Mouse (Mus musculus) spleen, postnatal 14 days (tissue): Measurements from ENCODE around the gene Fkbpl.

Experiments
- DNase-seq, 2 experiments: peaks; one replicate each; pipeline ENCODE4 v3.0.0; 2021 to 2022; ENCODE audit warnings: low spot score in 2 of 2

Gene Fkbpl

DNA sequence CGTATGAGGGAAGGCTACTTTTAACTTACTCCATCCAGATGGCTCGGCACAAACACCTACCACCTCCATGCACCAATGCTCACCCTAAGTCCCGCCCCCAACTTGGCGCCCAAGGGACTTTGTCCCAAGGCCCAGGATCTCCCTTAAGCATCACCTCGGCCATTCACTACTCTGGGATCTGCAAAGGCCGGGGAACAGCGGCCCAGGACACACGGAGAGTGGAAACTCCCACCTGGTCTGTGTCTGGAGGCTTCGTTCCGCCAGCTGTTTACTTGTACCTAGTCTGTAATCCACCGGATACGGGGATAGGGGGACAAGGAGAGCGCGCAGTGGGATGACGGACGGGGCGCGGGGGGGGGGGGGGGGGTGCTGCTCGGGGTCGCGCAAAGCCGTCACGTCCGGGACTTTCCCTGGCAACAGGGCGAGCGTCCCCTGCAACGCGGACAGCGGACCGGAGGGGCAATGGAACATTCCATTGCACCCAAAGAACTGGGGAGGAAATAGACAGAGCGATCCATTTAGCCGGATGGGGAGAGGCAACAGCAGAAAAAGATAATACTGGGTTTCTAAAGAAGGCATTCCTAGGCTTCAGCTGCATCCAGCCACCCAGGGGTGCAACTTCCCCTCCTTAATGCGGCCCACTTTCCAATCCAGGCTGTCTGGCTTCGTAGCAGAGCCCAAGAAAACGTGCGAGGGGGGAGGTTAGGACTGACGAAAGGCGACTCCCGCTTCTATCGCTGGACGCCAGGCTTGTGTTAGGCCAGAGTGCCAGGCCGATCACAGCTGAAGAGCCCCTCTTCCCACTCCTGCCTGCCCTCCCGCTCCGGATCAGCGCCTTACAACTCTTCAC lies 17.2 kb upstream of the Fkbpl start:
- DNase-seq, result peak in 1 of 2 experiments; percentile 53

DNA sequence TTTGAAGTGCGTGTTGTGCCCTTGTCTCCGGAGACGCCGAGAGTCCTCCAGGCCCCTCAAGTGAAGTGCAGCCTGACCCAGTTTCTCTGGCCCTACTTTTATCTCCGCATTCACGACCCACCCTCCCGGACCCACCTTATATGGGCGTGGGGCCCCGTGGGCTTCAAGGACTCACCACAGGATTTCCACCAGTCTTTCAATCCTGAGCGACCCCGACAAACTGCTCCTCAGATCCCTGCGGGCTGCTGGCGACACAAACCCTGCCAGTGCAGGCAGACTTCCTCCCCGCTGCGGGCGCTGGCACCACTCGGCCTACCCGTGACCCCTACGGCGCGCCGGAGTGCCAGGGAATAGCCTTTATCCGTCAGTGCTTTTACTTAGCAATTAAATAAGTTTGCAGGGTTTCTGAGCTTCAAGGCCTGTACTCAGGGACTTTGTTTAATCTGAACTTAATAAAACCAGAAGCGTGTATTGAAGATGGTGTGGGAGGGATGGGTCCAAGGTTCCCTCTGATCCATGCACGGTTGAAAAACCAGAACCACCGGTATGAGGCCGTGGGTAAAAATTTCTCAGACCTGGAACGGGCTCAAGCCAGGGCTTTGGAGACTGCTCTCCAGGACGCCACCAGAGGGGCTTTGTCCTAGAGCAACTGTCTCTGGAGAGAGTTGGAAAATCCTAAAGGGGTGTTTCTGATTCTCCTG lies 16.5 kb upstream of the Fkbpl start, which contains the start of gene Ppt2:
Gene Ppt2, minus strand, starts transcription at position 568 of the 701 bp plus-strand sequence.
- DNase-seq, result no peak

DNA sequence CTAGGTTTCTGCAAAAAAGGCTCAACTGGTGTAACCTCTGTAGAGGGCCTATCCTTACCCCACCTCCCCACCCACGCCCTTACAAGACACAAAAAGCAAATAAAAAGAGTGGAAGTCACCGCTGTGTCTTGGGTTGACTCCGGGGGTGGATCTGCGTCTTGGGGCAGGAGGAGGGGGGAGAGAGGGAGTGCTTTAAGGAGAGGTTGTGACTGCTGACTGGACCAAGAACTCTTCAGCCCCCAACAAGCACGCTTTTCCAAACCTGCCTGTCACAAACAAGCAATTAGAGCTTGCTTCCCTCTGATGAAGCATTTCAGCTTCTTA lies 16.0 kb upstream of the Fkbpl start:
- no peak for DNase-seq

DNA sequence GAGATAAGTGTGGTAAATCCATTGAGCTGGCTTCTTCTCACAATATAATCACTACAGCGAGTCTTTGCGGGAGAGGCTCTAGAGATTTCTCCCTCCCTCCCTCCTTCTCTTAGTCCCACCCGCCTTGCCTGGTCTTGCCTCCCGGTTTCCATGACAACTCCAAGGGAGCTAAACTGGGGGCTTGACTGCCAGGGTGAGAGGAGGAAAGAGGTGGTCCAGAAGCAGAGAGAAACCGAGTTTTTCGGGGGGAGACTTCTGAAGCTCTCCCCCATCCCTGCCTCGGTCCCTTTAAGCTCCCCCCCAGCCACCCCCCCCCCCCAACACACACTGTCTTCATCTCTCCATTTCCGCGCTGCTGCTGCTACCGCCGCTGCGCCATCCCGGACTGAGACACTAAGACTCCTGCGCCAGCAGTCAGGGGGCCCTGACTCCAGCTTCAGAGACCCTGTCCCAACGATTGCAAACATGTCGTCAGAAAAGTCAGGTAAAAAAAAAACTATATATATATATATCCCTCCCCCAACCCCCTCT lies 15.3 kb upstream of the Fkbpl start, which contains the start of gene Prrt1:
Gene Prrt1, plus strand, starts transcription at position 313 of the 531 bp plus-strand sequence.
- DNase-seq, result no peak

DNA sequence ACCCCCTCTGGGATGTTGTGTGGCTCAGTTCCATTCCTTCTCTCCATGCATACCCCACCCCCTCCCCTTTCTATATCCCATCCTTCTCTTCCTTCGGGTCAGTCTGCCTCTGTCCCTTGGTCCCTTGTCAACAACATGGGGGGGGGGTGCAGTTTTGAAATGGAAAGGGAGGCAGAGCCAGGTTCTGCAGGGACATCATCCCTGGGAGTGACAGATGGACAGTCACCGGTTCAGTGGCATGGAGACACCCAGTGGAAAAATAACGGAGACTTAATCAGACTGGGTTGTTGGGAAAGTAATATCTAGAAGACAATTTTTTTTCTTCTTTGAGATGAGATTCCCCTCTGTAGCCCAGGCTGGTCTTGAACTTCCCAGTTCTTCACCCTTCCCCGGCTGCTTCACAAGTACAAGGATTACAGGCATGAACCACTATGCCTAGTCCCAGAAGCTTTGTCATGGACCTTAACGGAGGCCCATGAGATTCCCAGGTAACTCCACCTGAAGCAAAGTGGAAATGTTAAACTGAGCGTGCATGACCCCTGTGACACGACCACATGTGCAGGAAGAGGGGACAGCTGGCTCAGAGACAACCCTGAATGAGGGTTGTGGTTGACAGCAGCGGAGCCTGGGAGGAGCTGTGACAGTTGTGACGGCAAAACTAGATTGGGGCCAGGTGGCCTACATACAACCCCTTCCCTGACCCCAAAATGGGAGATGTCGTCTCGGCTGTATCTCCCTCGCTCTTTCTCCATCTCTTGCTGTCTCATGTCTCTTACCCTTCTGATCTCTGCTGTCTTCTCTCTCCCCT lies 14.6 kb upstream of the Fkbpl start:
- no peak for DNase-seq

DNA sequence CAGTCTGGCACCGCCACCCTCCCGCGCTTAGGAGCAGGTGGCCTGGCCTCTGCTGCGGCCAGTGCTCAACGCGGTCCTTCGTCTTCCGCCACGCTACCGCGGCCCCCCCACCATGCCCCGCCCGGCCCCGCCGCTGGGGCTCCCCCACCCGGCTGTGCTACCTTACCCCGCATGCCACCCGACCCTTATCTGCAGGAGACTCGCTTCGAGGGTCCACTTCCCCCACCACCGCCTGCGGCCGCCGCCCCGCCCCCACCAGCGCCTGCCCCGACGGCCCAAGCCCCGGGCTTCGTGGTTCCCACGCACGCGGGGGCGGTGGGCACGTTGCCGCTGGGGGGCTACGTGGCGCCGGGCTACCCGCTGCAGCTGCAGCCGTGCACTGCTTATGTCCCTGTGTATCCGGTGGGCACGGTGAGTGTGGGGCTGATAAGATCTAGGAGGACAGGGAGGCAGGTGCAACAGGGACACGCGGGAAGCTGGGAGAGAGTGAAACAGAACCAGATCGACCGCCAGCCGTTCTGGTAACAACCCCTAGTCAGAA lies 13.7 kb upstream of the Fkbpl start:
- no peak for DNase-seq

DNA sequence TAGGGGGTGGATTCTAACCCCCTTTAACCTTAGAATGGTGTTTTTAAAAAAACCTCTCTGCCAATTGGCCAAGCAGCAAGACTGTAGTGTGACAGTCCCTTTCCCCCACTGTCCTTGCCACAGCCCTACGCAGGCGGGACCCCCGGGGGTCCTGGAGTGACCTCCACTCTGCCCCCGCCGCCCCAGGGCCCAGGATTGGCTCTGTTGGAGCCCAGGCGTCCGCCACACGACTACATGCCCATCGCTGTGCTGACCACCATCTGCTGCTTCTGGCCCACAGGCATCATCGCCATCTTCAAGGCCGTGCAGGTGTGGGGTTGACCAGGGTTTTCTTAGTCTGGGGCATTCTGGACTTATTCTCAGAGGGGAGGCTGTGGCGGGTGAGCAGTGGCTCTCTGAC lies 12.9 kb upstream of the Fkbpl start:
- DNase-seq, result no peak

DNA sequence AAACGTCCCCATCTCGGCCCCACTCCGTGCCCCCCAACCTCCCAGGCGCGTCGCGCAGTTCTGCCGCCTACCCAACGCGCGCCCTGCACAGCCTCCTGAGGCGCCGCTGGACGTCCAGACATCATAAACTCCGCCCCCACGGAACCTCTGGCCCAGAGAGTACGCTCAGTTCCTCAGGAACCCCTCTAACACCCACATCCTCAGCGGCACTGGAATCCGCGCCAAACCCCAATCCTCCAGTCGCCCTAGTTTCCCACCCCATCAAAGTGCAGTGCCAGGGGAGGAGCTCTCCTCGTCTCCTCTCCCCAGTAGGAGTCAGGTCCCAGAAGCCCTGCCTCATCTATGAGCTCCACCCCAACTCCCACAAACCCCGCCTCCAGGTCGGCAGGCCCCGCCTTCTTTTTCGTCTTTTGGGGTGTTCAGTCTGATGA lies 12.3 kb upstream of the Fkbpl start:
- DNase-seq, result peak in 1 of 2 experiments; percentile 43

DNA sequence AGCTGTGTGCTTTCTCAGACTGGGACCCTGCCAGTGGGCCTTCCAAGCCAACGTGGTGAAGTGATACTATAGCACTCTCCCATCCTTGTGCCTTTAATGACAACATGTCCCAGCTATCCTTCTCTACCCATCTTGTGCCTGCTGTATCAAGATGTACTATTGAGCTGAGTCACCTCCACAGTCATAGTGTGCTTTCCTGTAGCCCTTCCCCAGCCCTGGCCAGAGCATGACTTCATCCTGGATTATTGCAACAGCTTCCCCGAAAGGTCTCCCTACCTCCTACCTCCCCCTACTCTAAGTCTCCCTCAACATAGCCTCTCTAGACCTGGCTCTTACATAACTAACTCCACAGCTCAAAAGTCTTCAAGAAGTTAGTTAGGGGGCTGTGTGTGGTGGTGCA lies 8.9 kb upstream of the Fkbpl start:
- DNase-seq, result no peak

DNA sequence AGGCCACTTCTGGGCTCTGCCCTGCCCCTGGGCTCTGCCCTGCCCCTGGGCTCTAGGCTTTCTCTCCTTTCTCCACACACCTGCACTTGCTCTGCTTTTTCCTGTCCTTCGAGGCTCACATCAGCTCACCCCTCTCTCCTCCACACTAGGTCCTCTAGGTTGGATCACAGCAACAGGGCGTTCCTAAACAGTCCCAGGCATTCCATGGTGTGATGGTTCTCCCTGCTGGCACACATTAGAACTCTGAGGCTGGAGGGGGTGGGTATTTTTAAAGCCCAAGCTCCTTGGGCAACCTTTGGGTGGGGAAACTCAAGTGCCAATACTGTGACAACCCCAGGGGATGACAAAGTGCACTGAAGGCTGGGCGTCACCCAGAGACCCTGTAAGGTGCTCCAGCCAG lies 7.1 kb upstream of the Fkbpl start:
- DNase-seq, result no peak

DNA sequence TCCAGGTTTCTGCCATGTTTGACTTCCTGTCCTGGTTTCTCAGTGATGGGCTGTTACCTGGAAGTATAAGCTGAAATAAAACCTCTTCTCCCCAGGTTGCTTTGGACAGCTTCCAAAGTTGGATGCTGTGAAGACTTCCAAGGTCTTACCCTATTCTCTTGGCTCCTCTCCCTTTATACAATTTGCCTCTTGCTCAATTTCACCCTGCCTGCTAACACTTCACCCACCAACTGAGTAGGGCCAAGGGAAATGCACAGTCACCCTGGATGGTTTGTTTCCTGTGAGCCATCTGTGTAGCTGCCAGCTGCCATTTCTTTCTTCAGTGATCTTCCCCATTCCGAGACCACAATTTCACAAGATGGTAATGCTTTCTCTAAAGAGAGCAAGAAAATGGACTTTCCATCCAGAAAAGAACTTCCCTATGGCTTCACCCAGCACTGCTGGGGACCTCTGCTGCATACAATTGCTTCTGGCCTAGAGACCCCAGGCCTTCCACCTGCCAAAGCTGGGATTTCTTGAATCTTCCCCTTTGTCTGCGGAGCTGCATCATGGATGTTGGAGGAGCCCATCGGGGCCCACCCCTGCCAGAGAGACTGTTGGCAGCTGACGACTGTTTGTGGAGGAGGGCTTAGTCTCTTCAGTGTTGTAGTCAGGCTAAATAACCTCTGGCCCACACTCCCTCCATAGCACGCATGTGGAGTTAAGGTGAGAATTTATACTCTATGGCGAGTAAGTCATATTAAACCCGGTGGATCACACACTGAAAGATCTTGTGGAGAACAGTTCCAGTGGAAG lies 4.9 kb upstream of the Fkbpl start:
- no peak for DNase-seq

DNA sequence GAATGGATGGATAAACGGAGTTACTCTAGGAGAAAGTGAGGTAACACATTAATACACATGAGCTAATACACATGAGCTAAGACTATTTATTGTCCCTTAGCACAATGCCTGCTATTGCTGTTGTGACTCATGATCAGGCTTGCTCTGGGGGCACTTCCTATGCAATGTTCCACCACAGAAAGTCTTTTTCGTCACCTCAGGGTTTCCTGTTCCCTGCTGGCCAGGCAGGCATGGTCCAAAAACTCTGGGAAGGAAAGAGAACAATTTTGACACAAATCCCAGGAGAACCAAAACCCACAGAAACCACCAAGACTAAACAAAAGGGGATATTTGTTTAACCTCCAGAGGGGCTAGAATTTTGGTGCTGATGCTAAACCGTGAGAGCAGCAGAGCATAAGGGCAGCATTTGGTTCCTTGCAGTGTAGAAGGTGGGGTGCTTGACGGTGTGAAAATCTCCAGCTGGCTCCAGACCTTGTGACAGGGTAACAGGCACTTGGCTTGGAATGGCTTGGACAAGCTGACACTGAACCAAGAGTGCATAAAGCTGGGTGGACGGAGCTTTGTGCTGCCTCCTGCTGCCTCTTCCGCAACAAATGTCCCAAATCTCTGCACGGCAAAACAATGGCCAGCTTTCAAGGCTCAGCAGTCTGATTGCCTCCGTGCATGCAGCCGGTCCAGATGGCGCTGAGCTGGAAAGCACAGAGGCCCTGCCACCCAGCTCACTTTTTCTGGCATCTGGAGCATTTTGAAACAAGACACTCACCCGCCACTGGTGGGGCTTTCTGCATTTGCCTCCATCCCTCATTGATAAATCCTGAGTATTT lies 3.6 kb upstream of the Fkbpl start:
- no peak for DNase-seq

DNA sequence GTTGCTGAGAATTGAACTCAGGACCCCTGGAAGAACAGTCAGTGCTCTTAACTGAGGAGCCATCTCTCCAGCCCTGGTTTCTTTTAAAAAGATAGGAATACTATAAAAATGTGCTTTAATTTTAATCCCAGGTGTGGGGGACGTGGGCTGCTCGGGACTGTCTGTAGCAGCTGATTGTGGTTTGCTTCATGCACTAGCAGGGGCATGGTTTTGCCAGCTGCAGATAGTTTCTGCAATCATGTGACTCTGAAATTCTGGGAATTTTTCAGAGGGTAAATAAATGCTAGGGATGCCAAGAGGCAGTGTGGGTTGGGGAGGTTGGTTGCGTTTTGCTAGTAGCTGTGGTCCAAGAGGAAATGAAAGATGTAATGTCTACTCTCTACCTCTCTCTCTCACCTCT lies 2.6 kb upstream of the Fkbpl start:
- no peak for DNase-seq

DNA sequence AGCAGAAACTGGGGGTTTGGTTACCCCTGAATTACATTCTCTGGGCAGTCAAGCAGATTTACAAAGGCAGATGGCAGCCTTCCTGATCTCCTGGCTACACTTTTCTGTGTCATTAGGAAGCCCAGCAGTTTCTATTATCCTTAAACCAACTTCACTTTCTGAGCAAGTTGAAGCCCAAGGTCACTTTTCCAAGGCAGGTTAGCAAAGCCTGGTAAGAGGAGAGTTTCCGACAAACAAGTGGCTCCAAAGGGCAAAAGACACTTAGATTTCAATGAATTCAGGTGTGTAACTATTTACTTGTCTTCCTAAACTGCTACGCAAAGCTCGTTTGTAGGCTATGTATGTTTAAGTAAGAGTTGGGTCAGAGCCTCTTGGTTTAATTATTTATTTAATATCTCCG lies 1.2 kb upstream of the Fkbpl start:
- no peak for DNase-seq

DNA sequence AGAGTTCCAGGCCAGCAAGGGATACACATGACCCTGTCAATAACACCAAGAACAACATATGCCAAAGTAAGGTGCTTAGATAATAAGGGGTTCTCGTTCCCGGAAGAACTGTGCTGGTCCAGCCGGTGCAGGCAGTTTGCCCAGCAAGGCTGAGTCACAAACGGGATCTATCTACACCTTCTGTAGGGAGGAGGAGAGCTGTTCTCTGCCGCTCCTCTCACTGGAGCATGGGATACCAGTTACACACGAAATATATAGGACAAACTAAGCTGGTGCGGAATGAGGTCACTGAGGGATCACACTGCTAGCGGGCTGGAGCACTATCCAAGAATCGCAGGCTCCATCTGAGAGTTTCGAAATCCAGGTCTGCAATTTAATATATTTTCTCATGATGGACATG lies 620 bp upstream of the Fkbpl start:
- DNase-seq, result no peak

DNA sequence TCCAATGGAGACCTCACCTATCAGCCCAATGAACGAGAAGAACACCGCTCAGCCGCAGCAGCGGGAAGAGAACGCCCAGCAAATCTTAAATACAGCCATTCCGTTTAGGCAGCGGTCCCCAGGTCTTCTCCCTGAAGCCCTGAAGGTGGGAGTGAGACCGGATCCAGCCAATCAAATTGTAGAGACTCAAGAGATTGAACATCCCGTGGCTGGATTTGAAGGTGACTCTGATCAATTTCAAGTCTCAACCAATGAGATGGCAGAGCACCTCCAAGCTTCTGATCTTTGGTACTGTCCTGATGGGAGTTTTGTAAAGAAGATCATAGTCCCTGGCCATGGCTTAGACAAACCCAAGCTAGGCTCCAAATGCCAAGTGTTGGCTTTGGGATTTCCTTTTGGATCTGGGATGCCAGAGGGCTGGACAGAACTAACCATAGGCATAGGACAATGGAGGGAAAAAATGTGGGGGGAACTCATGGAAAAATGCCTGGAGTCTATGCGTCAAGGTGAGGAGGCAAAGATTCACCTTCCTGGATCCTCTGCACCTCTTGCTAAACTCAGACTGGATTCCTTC lies 779 bp downstream of the Fkbpl start:
- no peak for DNase-seq

DNA sequence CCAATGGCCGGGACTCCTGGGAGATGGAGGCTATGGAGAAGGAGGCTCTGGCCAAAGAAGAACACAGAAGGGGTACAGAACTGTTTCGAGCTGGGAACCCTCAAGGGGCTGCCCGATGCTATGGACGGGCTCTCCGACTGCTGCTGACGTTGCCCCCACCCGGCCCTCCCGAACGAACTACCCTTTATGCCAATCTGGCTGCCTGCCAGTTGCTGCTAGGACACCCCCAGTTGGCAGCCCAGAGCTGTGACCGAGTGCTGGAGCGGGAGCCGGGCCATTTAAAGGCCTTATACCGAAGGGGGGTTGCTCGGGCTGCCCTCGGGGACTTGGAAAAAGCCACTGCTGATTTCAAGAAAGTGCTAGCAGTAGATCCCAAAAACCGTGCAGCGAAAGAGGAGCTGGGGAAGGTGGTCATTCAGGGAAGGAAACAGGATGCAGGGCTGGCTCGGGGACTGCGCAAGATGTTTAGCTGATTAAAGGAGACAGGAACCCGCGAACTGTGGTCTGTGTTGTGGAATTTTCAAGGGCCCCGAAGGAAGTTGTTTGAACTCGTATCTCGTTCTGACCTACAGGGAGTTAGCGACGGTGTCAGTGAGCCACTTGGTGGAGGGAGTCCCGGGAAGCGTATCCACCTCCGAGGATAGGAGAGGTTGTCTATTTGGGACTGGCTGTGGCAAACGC lies 1.4 kb downstream of the Fkbpl start:
- DNase-seq, result no peak

DNA sequence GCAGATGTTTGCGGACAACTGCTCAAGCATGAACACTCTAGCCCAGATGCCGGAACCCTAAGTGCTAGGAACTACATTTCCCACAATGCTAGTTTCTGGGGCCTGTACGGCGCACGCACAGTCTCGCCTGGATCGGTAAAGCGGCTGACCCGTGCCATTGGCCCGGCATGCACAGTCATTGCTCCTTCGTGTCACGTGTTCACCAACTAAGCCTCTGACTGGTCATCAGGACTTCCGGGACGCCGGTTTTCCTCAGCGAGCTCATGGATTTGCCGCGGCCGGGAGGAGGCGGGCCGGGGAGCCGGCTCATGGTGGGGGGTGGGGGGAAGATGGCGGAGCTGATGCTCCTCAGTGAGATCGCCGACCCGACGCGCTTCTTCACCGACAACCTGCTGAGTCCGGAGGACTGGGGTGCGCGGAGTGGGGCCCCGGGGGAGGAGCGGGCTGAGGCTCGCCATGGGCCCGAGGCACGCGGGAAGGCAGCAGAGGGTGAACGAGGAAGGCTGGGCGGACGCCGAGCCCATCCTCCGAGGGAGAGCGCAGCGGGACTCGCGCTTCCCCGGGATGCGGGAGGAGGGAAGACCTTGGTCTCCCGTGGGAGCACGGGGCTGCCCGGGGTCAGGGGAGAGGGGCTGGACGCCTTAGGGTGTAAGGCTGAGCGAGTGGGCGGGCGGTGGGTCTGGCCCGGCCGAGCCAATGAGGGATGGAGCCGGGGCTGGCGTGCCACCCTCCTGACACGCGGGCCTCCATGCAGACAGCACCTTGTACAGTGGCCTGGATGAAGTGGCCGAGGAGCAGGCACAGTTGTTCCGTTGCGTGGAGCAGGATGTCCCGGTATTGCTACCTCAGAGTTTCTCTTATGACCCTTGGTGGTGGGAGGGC lies 2.6 kb downstream of the Fkbpl start, which contains the start of gene Atf6b:
Gene Atf6b, plus strand, starts transcription at position 241 of the 882 bp plus-strand sequence.
- DNase-seq, result peak; percentile 84 to 87
